Mouse (Mus musculus) midbrain, embryonic 11.5 days (tissue): ENCODE data around the gene BC005561. TPM values are rescaled to one million over a fixed set of nuclear protein-coding genes. Genes with fewer than 3 reads are reported as not detected.

ENCODE experiments used
- ATAC-seq: fragments of 200-750 bp; cut with Nextera tagmentation; 2 replicates; pipeline ENCODE4 v1.8.0; 2017; ENCODE audit warnings: moderate TSS enrichment, moderate library complexity; ENCODE audit not compliant: low FRiP score
- DNase-seq: peaks from one replicate; pipeline ENCODE4 v3.0.0; 2015; ENCODE audit warnings: low spot score; ENCODE audit errors: missing footprints
- H3K27ac ChIP-seq: fragments of 300-500 bp; sonication (generic); 2 replicates; pipeline ENCODE4 v1.5.1; 2014; ENCODE audit warnings: low read depth, low read length
- H3K27me3 ChIP-seq: fragments of 300-500 bp; sonication (generic); 2 replicates; pipeline ENCODE4 v1.6.1; 2014; ENCODE audit warnings: mild to moderate bottlenecking, low read length, moderate library complexity, mixed read lengths; ENCODE audit not compliant: control insufficient read depth, insufficient read depth
- H3K36me3 ChIP-seq: fragments of 300-500 bp; sonication (generic); 2 replicates; pipeline ENCODE4 v1.6.1; 2014; ENCODE audit warnings: mild to moderate bottlenecking, low read length, moderate library complexity, mixed read lengths; ENCODE audit not compliant: control insufficient read depth, insufficient read depth
- H3K4me1 ChIP-seq: fragments of 300-500 bp; sonication (generic); 2 replicates; pipeline ENCODE4 v1.6.1; 2014; ENCODE audit warnings: low read length; ENCODE audit not compliant: control insufficient read depth, insufficient read depth
- H3K4me2 ChIP-seq: fragments of 300-500 bp; sonication (generic); 2 replicates; pipeline ENCODE4 v1.6.1; 2014; ENCODE audit warnings: mild to moderate bottlenecking, moderate library complexity
- H3K4me3 ChIP-seq: fragments of 300-500 bp; sonication (generic); 2 replicates; pipeline ENCODE4 v1.5.1; 2014; ENCODE audit warnings: low read depth, low read length
- H3K9ac ChIP-seq: fragments of 300-500 bp; sonication (generic); 2 replicates; pipeline ENCODE4 v1.6.1; 2014; ENCODE audit warnings: low read length
- H3K9me3 ChIP-seq: fragments of 300-500 bp; sonication (generic); 2 replicates; pipeline ENCODE4 v1.6.1; 2016; ENCODE audit warnings: low read length; ENCODE audit not compliant: control insufficient read depth
- WGBS: fragments of 180-500 bp; shearing (Covaris S2); extraction: QIAGEN DNeasy Blood & Tissue Kit; methylation state at CpG from one replicate; pipeline ENCODE4 v1.1.7; 2014; 5-methylcytosine and 5-hydroxymethylcytosine counted together
- polyA plus RNA-seq: library from polyadenylated mRNA; unstranded; fragments of >200 nt; fragmentation: Nextera tagmentation; extraction: Ambion mirVana; gene quantifications from 2 replicates; pipeline ENCODE4 v1.2.1, GENCODE M21; 2014

BC005561 gene
- polyA plus RNA-seq = 16.6 and 17.6 TPM in 2 replicates

DNA sequence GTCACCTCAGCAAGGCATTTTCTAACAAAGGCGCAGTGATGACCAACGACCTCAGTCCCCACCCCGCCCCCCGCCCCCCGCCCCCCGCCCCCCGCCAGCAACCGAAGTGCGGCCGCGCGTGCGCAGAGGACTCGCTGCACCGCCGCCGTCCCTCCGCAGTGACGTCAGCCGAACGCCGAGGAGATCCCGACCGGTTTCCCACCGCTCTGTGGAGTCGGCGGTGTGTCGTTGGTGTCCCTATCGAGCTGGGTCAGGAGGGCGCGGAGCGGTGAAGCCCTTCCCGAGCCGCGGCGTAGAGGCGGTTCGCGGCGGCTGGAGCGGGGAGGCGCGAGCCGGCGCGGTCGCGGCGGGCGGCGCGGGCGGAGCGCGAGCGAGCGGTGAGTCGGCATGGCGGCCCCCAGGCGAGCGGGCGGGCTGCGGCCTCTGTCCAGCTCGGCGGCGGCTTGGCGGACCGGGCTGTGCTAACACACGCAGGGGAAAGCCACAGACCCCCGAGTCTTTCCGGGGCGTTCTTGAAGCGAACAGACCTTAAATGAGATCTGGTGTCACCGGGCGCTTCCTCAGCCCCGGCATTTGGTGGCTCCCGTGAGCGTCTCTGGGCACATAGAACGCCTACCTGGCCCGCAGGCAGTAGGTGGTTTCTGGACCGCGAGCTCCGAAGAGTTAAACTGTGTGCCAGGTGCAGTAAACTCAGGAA lies at the start of gene BC005561:
BC005561 (plus strand) TSS at position 158 of the 697 bp plus-strand sequence.
- peaks cover 7% of the 10 kb centered on the region for H3K4me1 ChIP-seq
- peaks cover 4% of the 10 kb centered on the region; the same call in 1 of the 2 replicates for H3K9me3 ChIP-seq
- H3K27me3 ChIP-seq = no peaks in the 10 kb centered on the region
- peak within 1 kb of the TSS; percentile 76 for H3K4me3 ChIP-seq
- peak within 1 kb of the TSS; percentile 92 for H3K9ac ChIP-seq
- DNase-seq (peak; percentile 97), ATAC-seq (peak; percentile 96)
- WGBS = under 1% methylated on average over 52 of the region's 83 CpGs
- peaks cover 2% of the 10 kb centered on the region; the same call in 1 of the 2 replicates for H3K36me3 ChIP-seq
- peak within 1 kb of the TSS; percentile 72 for H3K4me2 ChIP-seq
- H3K27ac ChIP-seq = peak within 1 kb of the TSS; percentile 84

DNA sequence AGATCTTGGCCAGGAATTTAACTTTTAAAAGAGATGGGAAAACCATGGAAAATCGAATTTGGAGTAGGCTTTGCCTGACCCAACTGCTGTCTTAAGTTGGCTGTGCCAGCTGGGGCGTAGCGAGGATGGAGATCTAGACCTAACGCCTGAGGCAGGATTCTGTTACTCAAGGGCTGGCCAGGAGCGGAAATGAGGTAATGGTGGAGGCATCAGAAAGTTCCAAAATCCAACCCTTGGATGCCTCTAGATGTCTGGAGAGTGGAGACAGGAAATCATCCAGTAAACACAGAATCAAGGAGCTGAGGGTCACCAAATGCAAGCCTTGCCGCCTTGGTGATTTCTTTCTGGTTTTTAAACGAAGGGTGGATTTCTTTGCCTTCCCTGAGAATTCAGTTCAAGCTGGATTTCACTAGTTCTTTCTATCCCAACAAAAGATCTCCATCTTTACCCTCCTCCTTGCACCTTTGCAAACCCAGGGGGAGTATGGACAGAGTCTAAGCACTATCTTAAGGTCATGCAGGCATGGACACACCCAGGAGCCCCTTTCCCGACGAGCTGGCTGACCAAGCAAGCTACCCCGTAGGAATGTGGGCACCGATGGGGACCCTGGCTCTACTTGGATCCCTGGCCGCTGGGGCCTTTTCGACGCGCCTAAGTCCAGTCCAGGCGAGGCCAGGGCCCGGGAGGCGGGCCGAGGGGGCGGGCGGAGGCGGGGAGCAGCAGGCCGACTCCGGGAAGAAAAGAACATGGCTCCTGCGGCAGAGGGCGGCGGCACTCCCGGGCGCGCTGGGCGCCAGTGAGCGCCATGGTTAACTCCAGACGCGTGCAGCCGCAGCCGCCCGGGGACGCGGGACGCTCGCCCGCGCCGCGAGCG lies 49.1 kb upstream of the BC005561 start, which contains the start of gene Pkd2:
Pkd2 (plus strand) TSS at position 619 of the 874 bp plus-strand sequence.
- Histone ChIP-seq H3K36me3 (no peaks in the 10 kb centered on the region), H3K4me1 (0 out of 2 replicates have a peak, but pooled peaks cover 2% of the 10 kb centered on the region), H3K9ac (peak within 1 kb of the TSS; percentile 96), H3K9me3 (no peaks in the 10 kb centered on the region), H3K27ac (peak within 1 kb of the TSS; percentile 69), H3K4me2 (peak within 1 kb of the TSS; percentile 75), H3K4me3 (peak within 1 kb of the TSS; percentile 68), H3K27me3 (no peaks in the 10 kb centered on the region)
- 12% methylated on average over 45 of the region's 46 CpGs for WGBS
- ATAC-seq (peak; percentile 91), DNase-seq (peak; percentile 97)

DNA sequence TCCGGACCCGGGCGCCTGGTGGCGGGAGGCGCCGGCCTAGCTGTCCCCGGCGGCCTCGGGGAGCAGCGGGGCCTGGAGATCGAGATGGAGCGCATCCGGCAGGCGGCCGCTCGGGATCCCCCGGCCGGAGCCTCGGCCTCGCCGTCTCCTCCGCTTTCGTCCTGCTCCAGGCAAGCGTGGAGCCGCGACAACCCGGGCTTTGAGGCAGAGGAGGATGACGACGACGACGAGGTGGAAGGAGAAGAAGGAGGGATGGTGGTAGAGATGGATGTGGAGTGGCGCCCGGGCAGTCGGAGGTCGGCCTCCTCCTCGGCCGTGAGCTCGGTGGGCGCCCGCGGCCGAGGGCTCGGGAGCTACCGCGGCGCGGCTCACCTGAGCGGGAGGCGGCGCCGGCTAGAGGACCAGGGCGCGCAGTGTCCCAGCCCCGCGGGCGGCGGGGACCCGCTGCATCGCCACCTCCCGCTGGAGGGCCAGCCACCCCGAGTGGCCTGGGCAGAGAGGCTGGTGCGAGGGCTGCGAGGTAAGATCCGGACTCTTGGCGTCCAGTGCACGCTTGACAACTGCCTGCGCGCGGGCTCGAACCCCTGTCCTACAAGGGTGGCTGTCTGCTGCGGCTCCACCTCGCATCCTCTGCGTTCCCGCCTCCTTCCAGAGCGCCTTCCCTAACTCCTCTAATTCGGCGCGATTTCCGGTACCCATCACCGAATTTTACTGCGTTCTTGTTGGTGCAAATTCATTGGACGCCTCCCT lies 48.3 kb upstream of the BC005561 start:
- Histone ChIP-seq H3K9me3 (no peaks in the 10 kb centered on the region), H3K4me3 (peak overlapping the region; percentile 68), H3K36me3 (no peaks in the 10 kb centered on the region), H3K4me2 (peak overlapping the region; percentile 75), H3K27ac (peak overlapping the region; percentile 69), H3K27me3 (no peaks in the 10 kb centered on the region), H3K9ac (peak overlapping the region; percentile 96), H3K4me1 (0 out of 2 replicates have a peak, but pooled peaks cover 2% of the 10 kb centered on the region)
- peak; percentile 97 for DNase-seq
- WGBS = under 1% methylated on average over 80 of the region's 82 CpGs
- peak; percentile 86 for ATAC-seq

DNA sequence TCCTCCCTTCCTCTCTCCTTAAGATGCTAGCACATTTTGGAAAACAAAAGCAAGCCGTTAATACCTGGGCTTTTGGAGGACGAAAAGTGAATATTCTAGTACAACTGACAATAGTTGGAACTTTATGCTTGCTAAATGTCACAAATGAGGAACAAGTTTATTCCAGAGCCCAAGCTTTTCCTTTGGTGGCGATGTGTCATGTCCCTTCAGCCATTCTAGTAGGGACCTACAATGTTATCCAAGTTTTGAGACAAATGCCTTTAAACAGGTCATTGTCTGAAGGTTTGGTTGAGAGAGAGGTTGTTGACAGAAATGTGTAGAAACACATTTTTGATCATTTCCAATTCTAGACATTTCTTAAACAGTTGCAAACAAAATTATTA lies 47.7 kb upstream of the BC005561 start:
- H3K9me3 ChIP-seq = no peaks in the 10 kb centered on the region
- H3K4me2 ChIP-seq = peak overlapping the region; percentile 75
- H3K27me3 ChIP-seq = no peaks in the 10 kb centered on the region
- no peak overlapping the region; the same call in 1 of the 2 replicates for H3K9ac ChIP-seq
- 0 out of 2 replicates have a peak, but pooled peaks cover 2% of the 10 kb centered on the region for H3K4me1 ChIP-seq
- DNase-seq (no peak), ATAC-seq (no peak)
- 42% methylated on average over 3 of the region's 3 CpGs for WGBS
- no peak overlapping the region for H3K27ac ChIP-seq
- peak overlapping the region; percentile 68 for H3K4me3 ChIP-seq
- no peaks in the 10 kb centered on the region for H3K36me3 ChIP-seq

DNA sequence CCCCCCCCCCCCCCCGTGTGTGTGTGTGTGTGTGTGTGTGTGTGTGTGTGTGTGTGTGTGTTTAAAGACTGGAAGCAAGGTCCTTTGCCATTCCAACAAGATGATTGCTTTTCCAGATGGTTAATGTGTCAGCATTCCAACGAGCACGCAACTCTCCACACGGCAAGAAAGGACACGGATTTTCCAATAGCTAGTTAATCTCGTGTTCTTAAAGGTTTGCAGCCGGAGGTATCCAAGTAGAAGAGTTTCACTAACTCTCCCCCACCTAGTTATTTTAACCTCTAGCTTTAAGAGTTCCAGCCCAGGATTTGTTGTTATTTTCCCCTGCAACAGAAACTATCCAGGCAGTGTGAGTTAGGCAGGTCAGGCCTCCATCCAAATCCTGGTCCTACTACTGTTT lies 47.3 kb upstream of the BC005561 start:
- no peak overlapping the region for H3K4me3 ChIP-seq
- H3K9me3 ChIP-seq = no peaks in the 10 kb centered on the region
- no peak overlapping the region for H3K9ac ChIP-seq
- 70% methylated on average over 7 of the region's 7 CpGs for WGBS
- H3K4me2 ChIP-seq = peak overlapping the region; percentile 75
- ATAC-seq (no peak), DNase-seq (peak; percentile 83)
- H3K27me3 ChIP-seq = no peaks in the 10 kb centered on the region
- peaks cover 4% of the 10 kb centered on the region for H3K36me3 ChIP-seq
- H3K27ac ChIP-seq = no peak overlapping the region
- 0 out of 2 replicates have a peak, but pooled peaks cover 2% of the 10 kb centered on the region for H3K4me1 ChIP-seq

DNA sequence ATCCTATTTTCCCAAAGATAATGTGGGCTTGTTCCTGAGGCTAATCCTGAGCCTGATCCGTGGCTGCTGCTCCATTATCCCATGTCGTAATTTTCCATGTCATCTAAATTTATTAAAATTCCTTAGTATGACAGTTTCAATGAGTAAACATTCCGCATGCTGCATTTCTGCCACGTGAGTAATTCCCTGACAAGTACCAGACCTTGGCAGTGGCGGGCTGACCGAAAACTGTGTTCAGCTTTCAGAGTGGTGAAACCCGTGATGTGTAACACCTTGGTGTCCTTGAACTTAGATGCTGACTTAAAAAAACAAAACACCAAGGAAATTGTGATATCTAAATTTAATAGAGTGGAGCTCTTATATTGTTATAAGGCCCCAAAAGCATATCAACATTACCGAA lies 42.9 kb upstream of the BC005561 start:
- no peak for ATAC-seq
- H3K27me3 ChIP-seq = no peaks in the 10 kb centered on the region
- no peak overlapping the region for H3K9ac ChIP-seq
- peaks cover 12% of the 10 kb centered on the region for H3K36me3 ChIP-seq
- no peak overlapping the region for H3K4me3 ChIP-seq
- no peak overlapping the region for H3K27ac ChIP-seq
- peak; percentile 72 for DNase-seq
- WGBS = 95% methylated on average over 8 of the region's 8 CpGs
- H3K4me2 ChIP-seq = no peak overlapping the region
- H3K4me1 ChIP-seq = 0 out of 2 replicates have a peak, but pooled peaks cover 2% of the 10 kb centered on the region
- H3K9me3 ChIP-seq = no peaks in the 10 kb centered on the region

DNA sequence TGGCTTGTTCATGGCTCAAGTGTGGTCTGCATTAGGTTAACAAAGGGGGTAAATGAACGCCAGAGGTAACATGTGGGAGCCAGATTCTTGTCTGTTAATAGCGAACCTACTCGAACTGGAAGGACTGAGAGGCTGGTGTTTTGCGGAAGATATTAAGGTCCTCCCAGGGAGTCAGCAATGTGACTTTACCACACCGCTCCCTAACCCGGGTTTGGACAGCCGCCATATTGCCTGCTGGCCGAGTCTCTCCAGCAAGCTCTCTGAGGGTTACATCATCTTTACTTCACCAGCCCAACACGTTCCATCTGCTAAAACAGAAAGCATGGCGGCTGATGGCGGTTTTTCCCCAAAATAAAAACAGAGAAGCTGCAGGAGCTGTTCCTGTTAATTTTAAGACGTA lies 42.4 kb upstream of the BC005561 start:
- no peaks in the 10 kb centered on the region for H3K27me3 ChIP-seq
- peaks cover 12% of the 10 kb centered on the region for H3K36me3 ChIP-seq
- ATAC-seq (no peak), DNase-seq (peak; percentile 1)
- H3K9ac ChIP-seq = no peak overlapping the region
- H3K4me3 ChIP-seq = no peak overlapping the region
- no peak overlapping the region for H3K27ac ChIP-seq
- H3K4me1 ChIP-seq = no peaks in the 10 kb centered on the region
- H3K4me2 ChIP-seq = no peak overlapping the region
- WGBS = 93% methylated on average over 12 of the region's 12 CpGs
- no peaks in the 10 kb centered on the region for H3K9me3 ChIP-seq

DNA sequence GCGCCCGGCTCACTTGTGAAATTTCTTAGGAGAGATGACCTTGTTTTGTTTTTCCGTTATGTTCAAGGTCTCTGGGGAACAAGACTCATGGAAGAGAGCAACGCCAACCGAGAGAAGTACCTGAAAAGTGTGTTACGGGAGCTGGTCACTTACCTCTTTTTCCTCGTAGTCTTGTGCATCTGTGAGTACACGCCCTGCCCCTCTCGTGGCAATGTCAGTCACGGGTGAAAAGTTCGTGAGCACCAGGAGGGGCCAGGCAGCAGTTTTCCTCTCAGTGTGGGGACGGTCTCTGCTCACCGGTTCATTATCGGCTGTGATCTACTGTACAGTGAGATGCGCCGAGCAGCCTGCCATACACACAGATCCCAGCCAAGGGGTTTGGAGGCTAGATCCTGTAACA lies 41.3 kb upstream of the BC005561 start:
- 96% methylated on average over 16 of the region's 16 CpGs for WGBS
- Histone ChIP-seq H3K9ac (no peak overlapping the region), H3K9me3 (no peaks in the 10 kb centered on the region), H3K4me2 (no peak overlapping the region), H3K27ac (no peak overlapping the region), H3K4me3 (no peak overlapping the region), H3K36me3 (peaks cover 12% of the 10 kb centered on the region), H3K27me3 (no peaks in the 10 kb centered on the region), H3K4me1 (no peaks in the 10 kb centered on the region)
- ATAC-seq (no peak), DNase-seq (no peak)
